Mouse (Mus musculus): ENCODE measurements around the gene Fxyd2. TPM values are rescaled to one million over a fixed set of nuclear protein-coding genes. Genes with fewer than 3 reads are reported as not detected.

The Fxyd2 gene
- polyA plus RNA-seq (2012; ENCODE audit: insufficient read depth, insufficient read length, low replicate concordance, missing spikeins), result not detected in 2 replicates

- WGBS, result 87% methylated on average over 4 of the region's 4 CpGs
- H3K27ac ChIP-seq (ENCODE audit: insufficient read depth, low read depth, low read length), result no peak within 1 kb of the TSS
- TF ChIP-seq POLR2A (IDR thresholded peaks at IDR 0.05; ENCODE audit: insufficient read depth, low read depth, low read length) (no peak), CTCF (IDR thresholded peaks at IDR 0.05; ENCODE audit: insufficient read depth, low read depth, low read length) (no peak)
- H3K4me3 ChIP-seq (ENCODE audit: insufficient read depth, low read depth, low read length), result no peak within 1 kb of the TSS
- no peaks in the 10 kb centered on the region for H3K4me1 ChIP-seq (ENCODE audit: control insufficient read depth, insufficient read depth, low read length)
These were observed at the start of gene Fxyd2 for GRCm38 (mm10) chr9:45399434-45399833. Gene Fxyd2, plus strand, starts transcription at chr9:45399669.

GRCm38 (mm10) chr9:45349851-45350250 lies 49.6 kb upstream of the Fxyd2 start:
- no peak overlapping the region for H3K27ac ChIP-seq (ENCODE audit: insufficient read depth, low read depth, low read length)
- no peak overlapping the region for H3K4me3 ChIP-seq (ENCODE audit: insufficient read depth, low read depth, low read length)
- no peaks in the 10 kb centered on the region for H3K4me1 ChIP-seq (ENCODE audit: control insufficient read depth, insufficient read depth, low read length)
- WGBS, result 73% methylated on average over 5 of the region's 5 CpGs
- no peak for TF ChIP-seq CTCF (IDR thresholded peaks at IDR 0.05; ENCODE audit: insufficient read depth, low read depth, low read length)
- no peak for TF ChIP-seq POLR2A (IDR thresholded peaks at IDR 0.05; ENCODE audit: insufficient read depth, low read depth, low read length)

GRCm38 (mm10) chr9:45355192-45355591 lies 44.3 kb upstream of the Fxyd2 start:
- TF ChIP-seq CTCF (IDR thresholded peaks at IDR 0.05; ENCODE audit: insufficient read depth, low read depth, low read length), result no peak
- TF ChIP-seq POLR2A (IDR thresholded peaks at IDR 0.05; ENCODE audit: insufficient read depth, low read depth, low read length), result no peak
- no peak overlapping the region for H3K4me3 ChIP-seq (ENCODE audit: insufficient read depth, low read depth, low read length)
- H3K27ac ChIP-seq (ENCODE audit: insufficient read depth, low read depth, low read length), result no peak overlapping the region
- WGBS, result 77% methylated on average over 2 of the region's 2 CpGs
- no peaks in the 10 kb centered on the region for H3K4me1 ChIP-seq (ENCODE audit: control insufficient read depth, insufficient read depth, low read length)

GRCm38 (mm10) chr9:45358356-45358755 lies 41.1 kb upstream of the Fxyd2 start:
- Histone ChIP-seq H3K27ac (ENCODE audit: insufficient read depth, low read depth, low read length) (no peak overlapping the region), H3K4me3 (ENCODE audit: insufficient read depth, low read depth, low read length) (no peak overlapping the region), H3K4me1 (ENCODE audit: control insufficient read depth, insufficient read depth, low read length) (no peaks in the 10 kb centered on the region)
- TF ChIP-seq POLR2A (IDR thresholded peaks at IDR 0.05; ENCODE audit: insufficient read depth, low read depth, low read length), result no peak
- no peak for TF ChIP-seq CTCF (IDR thresholded peaks at IDR 0.05; ENCODE audit: insufficient read depth, low read depth, low read length)
- 86% methylated on average over 7 of the region's 7 CpGs for WGBS

- Histone ChIP-seq H3K27ac (ENCODE audit: insufficient read depth, low read depth, low read length) (no peak overlapping the region), H3K4me1 (ENCODE audit: control insufficient read depth, insufficient read depth, low read length) (no peaks in the 10 kb centered on the region), H3K4me3 (ENCODE audit: insufficient read depth, low read depth, low read length) (no peak overlapping the region)
- no peak for TF ChIP-seq POLR2A (IDR thresholded peaks at IDR 0.05; ENCODE audit: insufficient read depth, low read depth, low read length)
- no peak for TF ChIP-seq CTCF (IDR thresholded peaks at IDR 0.05; ENCODE audit: insufficient read depth, low read depth, low read length)
- 57% methylated on average over 2 of the region's 2 CpGs for WGBS
These were observed 37.4 kb upstream of the Fxyd2 start for GRCm38 (mm10) chr9:45362051-45362461.

GRCm38 (mm10) chr9:45363639-45364214 lies 35.7 kb upstream of the Fxyd2 start:
- no peak for TF ChIP-seq CTCF (IDR thresholded peaks at IDR 0.05; ENCODE audit: insufficient read depth, low read depth, low read length)
- no peak overlapping the region for H3K27ac ChIP-seq (ENCODE audit: insufficient read depth, low read depth, low read length)
- WGBS, result 69% methylated on average over 7 of the region's 7 CpGs

GRCm38 (mm10) chr9:45367716-45368115 lies 31.8 kb upstream of the Fxyd2 start:
- H3K27ac ChIP-seq (ENCODE audit: insufficient read depth, low read depth, low read length), result no peak overlapping the region
- no peak overlapping the region for H3K4me3 ChIP-seq (ENCODE audit: insufficient read depth, low read depth, low read length)
- TF ChIP-seq CTCF (IDR thresholded peaks at IDR 0.05; ENCODE audit: insufficient read depth, low read depth, low read length), result no peak
- TF ChIP-seq POLR2A (IDR thresholded peaks at IDR 0.05; ENCODE audit: insufficient read depth, low read depth, low read length), result no peak
- peaks cover 15% of the 10 kb centered on the region for H3K4me1 ChIP-seq (ENCODE audit: control insufficient read depth, insufficient read depth, low read length)
- 58% methylated on average over 8 of the region's 8 CpGs for WGBS

More at GRCm38 (mm10) chr9:45363639-45364214, 35.7 kb upstream of the Fxyd2 start:
- H3K4me3 ChIP-seq (ENCODE audit: insufficient read depth, low read depth, low read length), result no peak overlapping the region
- H3K4me1 ChIP-seq (ENCODE audit: control insufficient read depth, insufficient read depth, low read length), result no peaks in the 10 kb centered on the region

GRCm38 (mm10) chr9:45368341-45368901 lies 31.0 kb upstream of the Fxyd2 start:
- no peak overlapping the region for H3K27ac ChIP-seq (ENCODE audit: insufficient read depth, low read depth, low read length)
- WGBS, result 77% methylated on average over 5 of the region's 5 CpGs
- H3K4me3 ChIP-seq (ENCODE audit: insufficient read depth, low read depth, low read length), result no peak overlapping the region
- peaks cover 17% of the 10 kb centered on the region for H3K4me1 ChIP-seq (ENCODE audit: control insufficient read depth, insufficient read depth, low read length)
- TF ChIP-seq CTCF (IDR thresholded peaks at IDR 0.05; ENCODE audit: insufficient read depth, low read depth, low read length) (no peak), POLR2A (IDR thresholded peaks at IDR 0.05; ENCODE audit: insufficient read depth, low read depth, low read length) (no peak)

GRCm38 (mm10) chr9:45370117-45370561 lies 29.3 kb upstream of the Fxyd2 start, which contains the start of gene Fxyd6:
Gene Fxyd6, plus strand, starts transcription at chr9:45370185.
- Histone ChIP-seq H3K27ac (ENCODE audit: insufficient read depth, low read depth, low read length) (no peak within 1 kb of the TSS), H3K4me1 (ENCODE audit: control insufficient read depth, insufficient read depth, low read length) (peaks cover 21% of the 10 kb centered on the region), H3K4me3 (ENCODE audit: insufficient read depth, low read depth, low read length) (peak within 1 kb of the TSS; percentile 56)
- TF ChIP-seq CTCF (IDR thresholded peaks at IDR 0.05; ENCODE audit: insufficient read depth, low read depth, low read length), result no peak
- TF ChIP-seq POLR2A (IDR thresholded peaks at IDR 0.05; ENCODE audit: insufficient read depth, low read depth, low read length), result no peak
- 1% methylated on average over 28 of the region's 28 CpGs for WGBS
